Mouse (Mus musculus) small intestine, adult 2 months (tissue): Measurements from ENCODE around the gene Pdcd10.

Source experiments
- CTCF ChIP-seq: fragments of 200-500 bp; IDR thresholded peaks from 2 replicates; pipeline ENCODE4 v1.5.1; 2012; ENCODE audit warnings: low read depth, mild to moderate bottlenecking, control low read depth, inconsistent platforms, low read length, moderate library complexity, mixed read lengths; ENCODE audit not compliant: insufficient replicate concordance, insufficient read length; ENCODE audit errors: extremely low read depth
- POLR2A ChIP-seq: fragments of 200-500 bp; IDR thresholded peaks from 2 replicates; pipeline ENCODE4 v1.6.1; 2012; ENCODE audit warnings: low read depth, mild to moderate bottlenecking, control low read depth, inconsistent platforms, low read length, moderate library complexity

DNA sequence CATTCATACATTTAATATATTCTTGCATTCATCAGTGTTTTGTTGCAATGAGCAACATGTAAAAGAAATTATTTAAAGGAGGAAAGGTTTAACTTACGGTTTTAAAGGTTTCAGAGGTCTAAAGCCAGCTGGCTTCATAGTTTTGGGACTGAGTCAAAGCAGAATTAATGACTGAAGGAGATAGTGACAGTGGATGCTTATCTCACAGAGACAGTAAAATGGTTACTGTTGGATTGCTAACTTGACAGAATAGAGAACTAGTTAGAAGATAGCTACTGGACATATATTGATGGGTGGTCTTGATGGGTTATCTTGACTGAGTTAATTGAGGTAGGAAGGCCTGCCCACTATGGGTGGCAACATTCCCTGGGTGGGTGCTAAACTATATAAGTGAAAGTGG lies 18.9 kb upstream of the Pdcd10 start:
- no peak for TF ChIP-seq CTCF
- no peak for TF ChIP-seq POLR2A
